Comparison of ENCODE assay signal across 8 mouse cellular contexts in the genomic region with DNA sequence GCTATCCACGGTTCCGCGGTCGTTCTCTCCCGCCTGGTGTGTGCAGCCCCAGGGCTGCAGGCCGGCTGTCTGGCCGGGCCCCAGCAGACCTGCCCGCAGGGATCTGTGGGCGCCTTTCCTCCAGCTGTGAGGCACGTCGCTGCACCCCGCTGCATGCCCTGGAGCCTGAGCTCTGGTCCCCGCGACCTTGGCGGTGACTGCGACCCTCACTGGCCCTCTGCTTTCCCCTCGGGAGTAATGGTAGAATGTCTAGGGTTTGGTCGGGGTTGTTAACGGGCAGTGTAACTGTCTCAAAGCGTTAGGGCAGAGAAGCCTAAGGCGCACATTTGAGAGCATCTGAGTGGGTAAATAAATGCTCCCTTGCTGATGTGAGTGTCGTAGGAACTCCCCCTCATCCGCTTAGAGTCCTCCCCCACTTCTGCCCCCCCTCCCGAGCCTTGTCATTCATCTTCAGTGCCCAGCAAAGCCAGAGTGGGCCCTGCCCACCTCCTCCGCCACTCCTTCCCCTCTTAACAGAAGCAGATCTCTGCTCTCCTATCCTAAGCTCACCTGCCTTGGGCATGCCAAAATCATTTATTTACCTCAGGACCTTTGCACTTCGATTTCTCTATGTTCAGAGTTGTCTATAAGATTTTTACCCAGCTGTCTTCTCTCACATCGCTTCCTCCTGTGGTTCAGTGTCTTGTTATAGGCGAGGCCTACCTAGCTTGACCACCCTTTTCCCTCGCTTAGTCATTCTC. TPM values are rescaled to one million over a fixed set of nuclear protein-coding genes. Genes with fewer than 3 reads are reported as not detected.
DNase-seq lines count a peak whose midpoint lies in the region; ATAC-seq lines count a peak whose summit lies in the region.

No protein-coding gene starts in this region.

- peak overlapping the region; percentile 87 for H3K4me2 ChIP-seq in neural tube, embryonic 11.5 days (ENCODE audit: low read depth)
- H3K4me2 ChIP-seq in forebrain, embryonic 12.5 days: peak overlapping the region; percentile 91
- H3K4me2 ChIP-seq in stomach, embryonic 16.5 days (ENCODE audit: low read depth, low read length): peak overlapping the region; percentile 87

- H3K4me1 ChIP-seq in neural tube, embryonic 11.5 days (ENCODE audit: control insufficient read depth, insufficient read depth, low read length): peaks cover 13% of the 10 kb centered on the region
- H3K4me1 ChIP-seq in forebrain, embryonic 12.5 days: peaks cover 22% of the 10 kb centered on the region
- peaks cover 21% of the 10 kb centered on the region for H3K4me1 ChIP-seq in stomach, embryonic 16.5 days (ENCODE audit: control insufficient read depth, insufficient read depth, low read length)

- no peaks in the 10 kb centered on the region for H3K9me3 ChIP-seq in neural tube, embryonic 11.5 days (ENCODE audit: control insufficient read depth, low read length)
- no peaks in the 10 kb centered on the region for H3K9me3 ChIP-seq in forebrain, embryonic 12.5 days
- no peaks in the 10 kb centered on the region for H3K9me3 ChIP-seq in stomach, embryonic 16.5 days (replicated peaks; ENCODE audit: control insufficient read depth, low read length)

- ATAC-seq in neural tube, embryonic 11.5 days (ENCODE audit: insufficient read depth, low FRiP score, low TSS enrichment): no peak
- ATAC-seq in activated CD4-positive, CD25-positive, alpha-beta regulatory T cell, adult 4 months: peak; percentile 5
- no peak for ATAC-seq in forebrain, embryonic 12.5 days (ENCODE audit: low FRiP score)
- no peak for ATAC-seq in stomach, embryonic 16.5 days (ENCODE audit: insufficient read depth, low FRiP score)

- 10% methylated on average over 29 of the region's 29 CpGs for WGBS in neural tube, embryonic 11.5 days
- WGBS in forebrain, embryonic 12.5 days: 10% methylated on average over 29 of the region's 29 CpGs
- 7% methylated on average over 29 of the region's 29 CpGs for WGBS in stomach, embryonic 16.5 days

- peak overlapping the region; percentile 88 for H3K9ac ChIP-seq in neural tube, embryonic 11.5 days (ENCODE audit: low read length)
- peak overlapping the region; percentile 92 for H3K9ac ChIP-seq in forebrain, embryonic 12.5 days
- H3K9ac ChIP-seq in stomach, embryonic 16.5 days (ENCODE audit: low read length): peak overlapping the region; percentile 92

- H3K27me3 ChIP-seq in neural tube, embryonic 11.5 days (ENCODE audit: control insufficient read depth, insufficient read depth, low read length): no peaks in the 10 kb centered on the region
- H3K27me3 ChIP-seq in forebrain, embryonic 12.5 days: no peaks in the 10 kb centered on the region
- no peaks in the 10 kb centered on the region for H3K27me3 ChIP-seq in stomach, embryonic 16.5 days (ENCODE audit: control insufficient read depth, insufficient read depth, low read length)

- H3K4me3 ChIP-seq in neural tube, embryonic 11.5 days (ENCODE audit: low read depth, low read length): peak overlapping the region; percentile 91
- peak overlapping the region; percentile 91 for H3K4me3 ChIP-seq in forebrain, embryonic 12.5 days (replicated peaks)
- H3K4me3 ChIP-seq in stomach, embryonic 16.5 days (replicated peaks; ENCODE audit: low read length): peak overlapping the region; percentile 88

- H3K27ac ChIP-seq in neural tube, embryonic 11.5 days (ENCODE audit: low read depth, low read length): peak overlapping the region; percentile 78
- peak overlapping the region; percentile 79 for H3K27ac ChIP-seq in forebrain, embryonic 12.5 days
- H3K27ac ChIP-seq in stomach, embryonic 16.5 days (ENCODE audit: low read length): peak overlapping the region; percentile 84

- no peaks in the 10 kb centered on the region for H3K36me3 ChIP-seq in neural tube, embryonic 11.5 days (ENCODE audit: control insufficient read depth, insufficient read depth, low read length)
- H3K36me3 ChIP-seq in forebrain, embryonic 12.5 days (replicated peaks): no peaks in the 10 kb centered on the region
- H3K36me3 ChIP-seq in stomach, embryonic 16.5 days (ENCODE audit: control insufficient read depth, insufficient read depth, low read length): no peaks in the 10 kb centered on the region

- DNase-seq in neural tube, embryonic 11.5 days (ENCODE audit: low spot score): peak; percentile 39
- DNase-seq in neural tube, embryonic 10.5 days (ENCODE audit: extremely low spot score, low spot score): no peak
- peak; percentile 54 for DNase-seq in kidney, postnatal 10 days
- peak; percentile 42 to 43 for DNase-seq in lung, postnatal 4 days
- no peak for DNase-seq in left cerebral cortex, adult 9 months (ENCODE audit: low spot score in 2 of 2)

RNA-seq across cellular contexts. Expression of gene Mapk9, which starts 0.7 kb away (rescaled TPM):
- 50.9 and 51.8 TPM in 2 replicates for polyA plus RNA-seq in neural tube, embryonic 11.5 days (2014; fragmentation: Nextera tagmentation; extraction: Ambion mirVana)
- 10 to 100 TPM; 17.3 to 19.2 TPM for polyA plus RNA-seq in activated CD4-positive, CD25-positive, alpha-beta regulatory T cell, adult 4 months (2017; shearing (Covaris generic))
- polyA plus RNA-seq in forebrain, embryonic 12.5 days (2016; fragmentation: Nextera tagmentation; extraction: Ambion mirVana): 41.8 and 43.2 TPM in 2 replicates
- 26.5 and 31.1 TPM in 2 replicates for polyA plus RNA-seq in stomach, embryonic 16.5 days (2015; fragmentation: Nextera tagmentation; extraction: Ambion mirVana)

RNA-seq across cellular contexts. Expression of gene Gfpt2, which starts 53.3 kb away (rescaled TPM):
- 10.9 and 11.8 TPM in 2 replicates for polyA plus RNA-seq in neural tube, embryonic 11.5 days (2014; fragmentation: Nextera tagmentation; extraction: Ambion mirVana)
- 1 to 10 TPM in 1 of 2 experiments, under 1 TPM in 1; 0.83 to 1.1 TPM for polyA plus RNA-seq in activated CD4-positive, CD25-positive, alpha-beta regulatory T cell, adult 4 months (2017; shearing (Covaris generic))
- 9.5 and 10.5 TPM in 2 replicates for polyA plus RNA-seq in forebrain, embryonic 12.5 days (2016; fragmentation: Nextera tagmentation; extraction: Ambion mirVana)
- polyA plus RNA-seq in stomach, embryonic 16.5 days (2015; fragmentation: Nextera tagmentation; extraction: Ambion mirVana): 9.4 and 9.6 TPM in 2 replicates

RNA-seq across cellular contexts. Expression of gene Rasgef1c, which starts 54.4 kb away (rescaled TPM):
- polyA plus RNA-seq in neural tube, embryonic 11.5 days (2014; fragmentation: Nextera tagmentation; extraction: Ambion mirVana): 8.5 and 10.9 TPM in 2 replicates
- under 1 TPM in 1 of 2 experiments, not detected in 1; 0.50 TPM for polyA plus RNA-seq in activated CD4-positive, CD25-positive, alpha-beta regulatory T cell, adult 4 months (2017; shearing (Covaris generic))
- polyA plus RNA-seq in forebrain, embryonic 12.5 days (2016; fragmentation: Nextera tagmentation; extraction: Ambion mirVana): 1.8 and 2.8 TPM in 2 replicates
- 0.40 and 0.50 TPM in 2 replicates for polyA plus RNA-seq in stomach, embryonic 16.5 days (2015; fragmentation: Nextera tagmentation; extraction: Ambion mirVana)

Comparison
In these comparisons a context has a peak if more than half of its experiments do, and no peak if none do; other contexts are left out.
1. DNase-seq: peak in neural tube, embryonic 11.5 days (single experiment), kidney, postnatal 10 days (single experiment) and lung, postnatal 4 days (2 of 2); none in neural tube, embryonic 10.5 days (single experiment) and left cerebral cortex, adult 9 months (0 of 2).
2. Peak in every context shown above with its lines, with median percentiles within 50 percentile points of each other: H3K27ac ChIP-seq, H3K4me2 ChIP-seq, H3K4me3 ChIP-seq and H3K9ac ChIP-seq.